ENCODE assay signal across 9 mouse cellular contexts in genomic region chr17:86963586-86963902, GRCm38 (mm10). TPM values are rescaled to one million over a fixed set of nuclear protein-coding genes. Genes with fewer than 3 reads are reported as not detected.
DNase-seq lines count a peak whose midpoint lies in the region; ATAC-seq and TF ChIP-seq lines count a peak whose summit lies in the region.
"Had no signal": no experiment of that assay in that cellular context is flagged by ENCODE, and none has a peak within 500 bp of the region (broad histone marks: within the 10 kb centered on the region; RNA-seq: fewer than 3 reads in every experiment).

No protein-coding gene starts in this region.

- H3K4me1 ChIP-seq in lung, embryonic 14.5 days (ENCODE audit: insufficient read depth): peaks cover 25% of the 10 kb centered on the region
- H3K4me1 ChIP-seq in brown adipose tissue, adult 24 weeks (ENCODE audit: control insufficient read depth, insufficient read depth, insufficient read length, low read length): peaks cover 8% of the 10 kb centered on the region
- peaks cover 33% of the 10 kb centered on the region for H3K4me1 ChIP-seq in forebrain, embryonic 15.5 days
- H3K4me1 ChIP-seq in limb, embryonic 10.5 days: peaks cover 50% of the 10 kb centered on the region

- H3K27me3 ChIP-seq in lung, embryonic 14.5 days (ENCODE audit: insufficient read depth, low read length): no peaks in the 10 kb centered on the region
- H3K27me3 ChIP-seq in forebrain, embryonic 15.5 days: no peaks in the 10 kb centered on the region
- H3K27me3 ChIP-seq in limb, embryonic 10.5 days (ENCODE audit: low read depth, poor library complexity, severe bottlenecking): no peaks in the 10 kb centered on the region

- no peak for TF ChIP-seq CTCF in lung, embryonic 14.5 days (IDR thresholded peaks at IDR 0.05; ENCODE audit: low read depth)

- H3K9me3 ChIP-seq in lung, embryonic 14.5 days (ENCODE audit: low read depth, low read length): no peaks in the 10 kb centered on the region
- H3K9me3 ChIP-seq in forebrain, embryonic 15.5 days: no peaks in the 10 kb centered on the region
- H3K9me3 ChIP-seq in limb, embryonic 10.5 days (replicated peaks): no peaks in the 10 kb centered on the region

- WGBS in lung, embryonic 14.5 days: 1% methylated on average over 23 of the region's 26 CpGs
- WGBS in forebrain, embryonic 15.5 days: under 1% methylated on average over 26 of the region's 26 CpGs
- WGBS in limb, embryonic 10.5 days: 1% methylated on average over 23 of the region's 26 CpGs

- H3K36me3 ChIP-seq in lung, embryonic 14.5 days (ENCODE audit: insufficient read depth): peaks cover 12% of the 10 kb centered on the region; the same call in 1 of the 2 replicates
- H3K36me3 ChIP-seq in forebrain, embryonic 15.5 days: no peaks in the 10 kb centered on the region
- H3K36me3 ChIP-seq in limb, embryonic 10.5 days: 0 out of 2 replicates have a peak, but pooled peaks cover 22% of the 10 kb centered on the region

- intact Hi-C loops in left cerebral cortex, postnatal 14 days (cut with DNase I): loop anchor here (5.0 to 10.0 kb wide), 2 partner anchors 61 to 144 kb away; partner anchors contain the start of genes Cript, Pigf and Socs5

- peak overlapping the region; percentile 88 for H3K9ac ChIP-seq in lung, embryonic 14.5 days
- peak overlapping the region; percentile 75 for H3K9ac ChIP-seq in forebrain, embryonic 15.5 days (replicated peaks)

- peak overlapping the region; percentile 87 for H3K4me2 ChIP-seq in lung, embryonic 14.5 days
- peak overlapping the region; percentile 89 for H3K4me2 ChIP-seq in forebrain, embryonic 15.5 days (replicated peaks)

- DNase-seq in lung, embryonic 14.5 days: peak; percentile 64
- no peak for DNase-seq in lung, postnatal 36 days
- peak; percentile 74 for DNase-seq in limb, embryonic 10.5 days (ENCODE audit: low spot score)
- peak; percentile 75 for DNase-seq in neural tube, embryonic 10.5 days (ENCODE audit: extremely low spot score, low spot score)
- no peak for DNase-seq in left cerebral cortex, postnatal 14 days (ENCODE audit: low spot score in 2 of 2)
- DNase-seq in layer of hippocampus, postnatal 36 days: no peak

- ATAC-seq in lung, embryonic 14.5 days (ENCODE audit: insufficient read depth): peak; percentile 26; the same call in 1 of the 2 replicates
- ATAC-seq in forebrain, embryonic 15.5 days (replicated peaks): peak; percentile 59

- H3K4me3 ChIP-seq in lung, embryonic 14.5 days (ENCODE audit: low read depth, low read length): peak overlapping the region; percentile 76
- peak overlapping the region; percentile 86 for H3K4me3 ChIP-seq in brown adipose tissue, adult 24 weeks (ENCODE audit: insufficient read depth, low read depth, low read length)
- H3K4me3 ChIP-seq in forebrain, embryonic 15.5 days: peak overlapping the region; percentile 75
- H3K4me3 ChIP-seq in limb, embryonic 10.5 days: peak overlapping the region; percentile 93

- peak overlapping the region; percentile 94 for H3K27ac ChIP-seq in lung, embryonic 14.5 days (ENCODE audit: low read depth)
- H3K27ac ChIP-seq in brown adipose tissue, adult 24 weeks (replicated peaks; ENCODE audit: low read depth, low read length): peak overlapping the region; percentile 99
- peak overlapping the region; percentile 69 for H3K27ac ChIP-seq in forebrain, embryonic 15.5 days (replicated peaks)
- peak overlapping the region; percentile 95 for H3K27ac ChIP-seq in limb, embryonic 10.5 days

RNA-seq across cellular contexts. Expression of gene Rhoq, which starts 0.7 kb away (rescaled TPM):
- 17.6 and 19.4 TPM in 2 replicates for polyA plus RNA-seq in lung, embryonic 14.5 days (2014; fragmentation: Nextera tagmentation; extraction: Ambion mirVana)
- polyA plus RNA-seq in brown adipose tissue, adult 24 weeks (2012; ENCODE audit: insufficient read depth, insufficient read length, missing spikeins): 122 and 182 TPM in 2 replicates
- 4.9 and 5.3 TPM in 2 replicates for polyA plus RNA-seq in forebrain, embryonic 15.5 days (2015; fragmentation: Nextera tagmentation; extraction: Ambion mirVana)
- polyA plus RNA-seq in limb, embryonic 10.5 days (2016; fragmentation: Nextera tagmentation; extraction: Ambion mirVana): 10.5 and 13.3 TPM in 2 replicates
- total RNA-seq in left cerebral cortex, postnatal 14 days (2021): 10 to 100 TPM; 32.2 to 32.3 TPM
- 10 to 100 TPM; 33.6 to 36.8 TPM for total RNA-seq in layer of hippocampus, postnatal 36 days (2021)

RNA-seq across cellular contexts. Expression of gene Atp6v1e2, which starts 15.8 kb away (rescaled TPM):
- polyA plus RNA-seq in lung, embryonic 14.5 days (2014; fragmentation: Nextera tagmentation; extraction: Ambion mirVana): not detected in 2 replicates
- not detected in 2 replicates for polyA plus RNA-seq in brown adipose tissue, adult 24 weeks (2012; ENCODE audit: insufficient read depth, insufficient read length, missing spikeins)
- 0.19 TPM in 1 of 2 replicates, not detected in the other for polyA plus RNA-seq in forebrain, embryonic 15.5 days (2015; fragmentation: Nextera tagmentation; extraction: Ambion mirVana)
- polyA plus RNA-seq in limb, embryonic 10.5 days (2016; fragmentation: Nextera tagmentation; extraction: Ambion mirVana): not detected in 2 replicates
- not detected for total RNA-seq in left cerebral cortex, postnatal 14 days (2021)
- not detected for total RNA-seq in layer of hippocampus, postnatal 36 days (2021)
- total RNA-seq: gastrocnemius, adult 8-10 months had no signal

RNA-seq across cellular contexts. Expression of gene Tmem247, which starts 46.4 kb away (rescaled TPM):
- polyA plus RNA-seq in lung, embryonic 14.5 days (2014; fragmentation: Nextera tagmentation; extraction: Ambion mirVana): not detected in 2 replicates
- not detected in 2 replicates for polyA plus RNA-seq in brown adipose tissue, adult 24 weeks (2012; ENCODE audit: insufficient read depth, insufficient read length, missing spikeins)
- polyA plus RNA-seq in forebrain, embryonic 15.5 days (2015; fragmentation: Nextera tagmentation; extraction: Ambion mirVana): not detected in 2 replicates
- not detected in 2 replicates for polyA plus RNA-seq in limb, embryonic 10.5 days (2016; fragmentation: Nextera tagmentation; extraction: Ambion mirVana)
- not detected for total RNA-seq in left cerebral cortex, postnatal 14 days (2021)
- not detected for total RNA-seq in layer of hippocampus, postnatal 36 days (2021)
- total RNA-seq: gastrocnemius, adult 8-10 months had no signal

Comparison
In these comparisons a context has a peak if more than half of its experiments do, and no peak if none do; other contexts are left out.
1. DNase-seq: peak in lung, embryonic 14.5 days (single experiment), limb, embryonic 10.5 days (single experiment) and neural tube, embryonic 10.5 days (single experiment); none in lung, postnatal 36 days (single experiment), left cerebral cortex, postnatal 14 days (0 of 2) and layer of hippocampus, postnatal 36 days (0 of 2).
2. Peak in every context shown above with its lines, with median percentiles within 50 percentile points of each other: H3K27ac ChIP-seq and H3K4me3 ChIP-seq.